Mouse (Mus musculus): ENCODE measurements around the gene Golga1.

Gene Golga1

GRCm38 (mm10) chr2:39006149-39006730 is 59.1 kb downstream of the Golga1 start:
- DNase-seq (ENCODE audit: low spot score): no peak

- no peak for DNase-seq (ENCODE audit: low spot score)
These were observed 59.7 kb downstream of the Golga1 start, which contains the start of gene Rpl35 for GRCm38 (mm10) chr2:39005574-39006079. Gene Rpl35 (minus strand): TSS chr2:39005624.

GRCm38 (mm10) chr2:39004880-39005435 is 60.4 kb downstream of the Golga1 start, which contains the start of gene Arpc5l:
Gene Arpc5l (plus strand): TSS chr2:39005348.
- DNase-seq (ENCODE audit: low spot score): peak; percentile 64

GRCm38 (mm10) chr2:39004372-39004771 is 61.0 kb downstream of the Golga1 start:
- no peak for DNase-seq (ENCODE audit: low spot score)

GRCm38 (mm10) chr2:39003512-39003911 is 61.8 kb downstream of the Golga1 start:
- no peak for DNase-seq (ENCODE audit: low spot score)

GRCm38 (mm10) chr2:39003106-39003505 is 62.2 kb downstream of the Golga1 start:
- DNase-seq (ENCODE audit: low spot score): no peak

GRCm38 (mm10) chr2:39001866-39002265 is 63.5 kb downstream of the Golga1 start:
- DNase-seq (ENCODE audit: low spot score): no peak

- DNase-seq (ENCODE audit: low spot score): no peak
These were observed 64.8 kb downstream of the Golga1 start for GRCm38 (mm10) chr2:39000587-39000919.

GRCm38 (mm10) chr2:38999910-39000586 is 65.3 kb downstream of the Golga1 start:
- no peak for DNase-seq (ENCODE audit: low spot score)

GRCm38 (mm10) chr2:38999381-38999780 is 66.0 kb downstream of the Golga1 start:
- DNase-seq (ENCODE audit: low spot score): no peak

GRCm38 (mm10) chr2:38997386-38998374 is 67.7 kb downstream of the Golga1 start, which contains the start of gene Wdr38:
Gene Wdr38 (plus strand): TSS chr2:38997476.
- DNase-seq (ENCODE audit: low spot score): peak; percentile 90

- DNase-seq (ENCODE audit: low spot score): no peak
These were observed 72.9 kb downstream of the Golga1 start for GRCm38 (mm10) chr2:38992452-38992851.

- no peak for DNase-seq (ENCODE audit: low spot score)
These were observed 73.3 kb downstream of the Golga1 start for GRCm38 (mm10) chr2:38992004-38992403.

GRCm38 (mm10) chr2:38988929-38989328 is 76.4 kb downstream of the Golga1 start:
- no peak for DNase-seq (ENCODE audit: low spot score)

- no peak for DNase-seq (ENCODE audit: low spot score)
These were observed 77.4 kb downstream of the Golga1 start for GRCm38 (mm10) chr2:38987803-38988510.

- DNase-seq (ENCODE audit: low spot score): no peak
These were observed 78.0 kb downstream of the Golga1 start for GRCm38 (mm10) chr2:38987371-38987770.

- no peak for DNase-seq (ENCODE audit: low spot score)
These were observed 78.8 kb downstream of the Golga1 start for GRCm38 (mm10) chr2:38986580-38986979.

- no peak for DNase-seq (ENCODE audit: low spot score)
These were observed 81.9 kb downstream of the Golga1 start for GRCm38 (mm10) chr2:38983456-38983855.

GRCm38 (mm10) chr2:38977837-38978236 is 87.5 kb downstream of the Golga1 start:
- no peak for DNase-seq (ENCODE audit: low spot score)

- no peak for DNase-seq (ENCODE audit: low spot score)
These were observed 89.2 kb downstream of the Golga1 start for GRCm38 (mm10) chr2:38975941-38976805.

Measured in layer of hippocampus, adult 9-10 months (tissue).